Mouse (Mus musculus): Measurements from ENCODE around the gene Hpgds. TPM values are rescaled to one million over a fixed set of nuclear protein-coding genes. Genes with fewer than 3 reads are reported as not detected.

Hpgds gene
- total RNA-seq, 1 experiment: 0.31 TPM

DNA sequence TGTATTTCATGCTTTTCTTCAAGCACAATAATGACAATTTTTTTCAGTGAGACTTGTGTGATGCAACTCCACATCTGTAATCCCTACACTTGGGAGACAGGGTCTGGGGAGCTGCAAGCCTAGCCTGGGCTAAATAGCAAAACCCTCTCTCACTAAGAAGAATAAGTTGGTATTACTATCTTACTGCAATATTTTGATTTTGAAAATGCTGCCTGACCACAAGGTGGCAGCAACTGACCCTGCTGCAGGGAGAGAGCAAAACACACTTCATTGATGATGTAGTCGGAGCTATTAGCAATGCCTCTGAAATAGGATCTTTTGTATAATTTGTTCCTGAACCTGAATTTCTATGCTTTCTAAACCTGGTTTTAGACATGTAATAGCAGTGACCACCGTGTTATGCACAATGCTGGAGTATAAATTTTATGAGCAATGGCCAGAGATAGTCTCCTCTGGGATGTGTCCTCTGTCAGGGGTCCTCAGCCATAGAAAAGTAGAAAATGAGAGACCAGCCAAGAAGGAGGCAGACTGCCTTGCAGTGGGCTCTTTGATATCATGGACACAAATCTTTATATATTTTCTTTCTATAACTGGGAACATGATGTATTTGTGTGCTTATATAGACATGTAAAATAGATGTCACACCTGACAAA lies 18.5 kb downstream of the Hpgds start:
- Histone ChIP-seq H3K4me1 (ENCODE audit: control insufficient read depth in 2 of 2, insufficient read depth in 2 of 2, low read length in 2 of 2, poor library complexity in 1 of 2) (no peaks in the 10 kb centered on the region), H3K36me3 (ENCODE audit: control insufficient read depth, insufficient read depth, low read length, poor library complexity, severe bottlenecking) (peaks cover 2% of the 10 kb centered on the region; the same call in 1 of the 2 replicates), H3K9ac (ENCODE audit: insufficient read depth, low read depth, low read length, poor library complexity, severe bottlenecking) (no peak overlapping the region), H3K27ac (ENCODE audit: insufficient read depth, low read depth, low read length, poor library complexity, severe bottlenecking) (no peak overlapping the region), H3K9me3 (ENCODE audit: control insufficient read depth, insufficient read depth, low read depth, low read length) (no peaks in the 10 kb centered on the region), H3K4me3 (ENCODE audit: insufficient read depth in 1 of 2, low read depth in 1 of 2, low read length in 2 of 2, poor library complexity in 1 of 2, severe bottlenecking in 1 of 2) (no peak overlapping the region)
- peak; percentile 66 for TF ChIP-seq ZC3H11A (IDR thresholded peaks at IDR 0.05; ENCODE audit: borderline replicate concordance, low read depth, low read length)
- no peak for TF ChIP-seq MAFK (IDR thresholded peaks at IDR 0.05; ENCODE audit: insufficient read depth, low read depth, low read length)
- TF ChIP-seq HCFC1 (IDR thresholded peaks at IDR 0.05; ENCODE audit: borderline replicate concordance, insufficient read depth, low read length): no peak
- no peak for TF ChIP-seq CHD2 (IDR thresholded peaks at IDR 0.05; ENCODE audit: low read depth, low read length)
- peak; percentile 21 for DNase-seq (ENCODE audit: low read depth, low spot score)
- in situ Hi-C loops (cut with MboI; ENCODE audit: low sequenced_read_pairs in 2 of 2, unreplicated experiment in 2 of 2): no loop called here

DNA sequence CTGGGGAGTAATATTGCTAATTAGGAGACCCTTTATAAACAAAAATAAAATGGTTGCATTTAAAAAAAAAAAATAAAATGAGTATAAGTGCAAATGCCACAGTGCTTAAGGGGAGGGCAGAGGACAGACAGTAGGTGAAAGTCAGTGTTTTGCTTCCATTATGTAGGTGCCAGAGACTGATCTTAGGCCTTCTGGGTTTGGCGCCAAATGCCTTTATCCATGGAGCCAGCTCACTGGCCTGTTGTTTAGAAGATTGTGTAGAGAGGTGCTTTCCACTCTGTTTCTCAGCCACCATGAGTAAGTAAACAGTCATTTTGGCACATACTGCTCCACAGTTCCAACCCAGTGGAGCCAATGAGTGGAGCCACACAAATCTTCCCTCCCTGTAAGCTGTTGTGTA lies 27.2 kb downstream of the Hpgds start:
- Histone ChIP-seq H3K4me1 (ENCODE audit: control insufficient read depth in 2 of 2, insufficient read depth in 2 of 2, low read length in 2 of 2, poor library complexity in 1 of 2) (no peaks in the 10 kb centered on the region), H3K9me3 (ENCODE audit: control insufficient read depth, insufficient read depth, low read depth, low read length) (no peaks in the 10 kb centered on the region), H3K36me3 (ENCODE audit: control insufficient read depth, insufficient read depth, low read length, poor library complexity, severe bottlenecking) (peaks cover 20% of the 10 kb centered on the region), H3K9ac (ENCODE audit: insufficient read depth, low read depth, low read length, poor library complexity, severe bottlenecking) (no peak overlapping the region), H3K4me3 (ENCODE audit: insufficient read depth in 1 of 2, low read depth in 1 of 2, low read length in 2 of 2, poor library complexity in 1 of 2, severe bottlenecking in 1 of 2) (no peak overlapping the region), H3K27ac (ENCODE audit: insufficient read depth, low read depth, low read length, poor library complexity, severe bottlenecking) (no peak overlapping the region)
- in situ Hi-C loops (cut with MboI; ENCODE audit: low sequenced_read_pairs in 2 of 2, unreplicated experiment in 2 of 2): no loop called here
- no peak for DNase-seq (ENCODE audit: low read depth, low spot score)
- TF ChIP-seq ZC3H11A (IDR thresholded peaks at IDR 0.05; ENCODE audit: borderline replicate concordance, low read depth, low read length) (no peak), ZNF384 (IDR thresholded peaks at IDR 0.05; ENCODE audit: low read depth, low read length) (no peak), CHD2 (IDR thresholded peaks at IDR 0.05; ENCODE audit: low read depth, low read length) (no peak), HCFC1 (IDR thresholded peaks at IDR 0.05; ENCODE audit: borderline replicate concordance, insufficient read depth, low read length) (no peak), MAFK (IDR thresholded peaks at IDR 0.05; ENCODE audit: insufficient read depth, low read depth, low read length) (no peak)

- no peak overlapping the region for H3K9ac ChIP-seq (ENCODE audit: insufficient read depth, low read depth, low read length, poor library complexity, severe bottlenecking)
- in situ Hi-C loops (cut with MboI; ENCODE audit: low sequenced_read_pairs in 2 of 2, unreplicated experiment in 2 of 2): no loop called here
- TF ChIP-seq HCFC1 (IDR thresholded peaks at IDR 0.05; ENCODE audit: borderline replicate concordance, insufficient read depth, low read length): no peak
- no peak for TF ChIP-seq ZC3H11A (IDR thresholded peaks at IDR 0.05; ENCODE audit: borderline replicate concordance, low read depth, low read length)
- TF ChIP-seq MAFK (IDR thresholded peaks at IDR 0.05; ENCODE audit: insufficient read depth, low read depth, low read length): no peak
- TF ChIP-seq ZNF384 (IDR thresholded peaks at IDR 0.05; ENCODE audit: low read depth, low read length): no peak
- no peak for TF ChIP-seq CHD2 (IDR thresholded peaks at IDR 0.05; ENCODE audit: low read depth, low read length)
- H3K4me3 ChIP-seq (ENCODE audit: insufficient read depth in 1 of 2, low read depth in 1 of 2, low read length in 2 of 2, poor library complexity in 1 of 2, severe bottlenecking in 1 of 2): no peak overlapping the region
- DNase-seq (ENCODE audit: low read depth, low spot score): no peak
- no peaks in the 10 kb centered on the region for H3K9me3 ChIP-seq (ENCODE audit: control insufficient read depth, insufficient read depth, low read depth, low read length)
- H3K4me1 ChIP-seq (ENCODE audit: control insufficient read depth in 2 of 2, insufficient read depth in 2 of 2, low read length in 2 of 2, poor library complexity in 1 of 2): no peaks in the 10 kb centered on the region
- H3K27ac ChIP-seq (ENCODE audit: insufficient read depth, low read depth, low read length, poor library complexity, severe bottlenecking): no peak overlapping the region
- peaks cover 22% of the 10 kb centered on the region for H3K36me3 ChIP-seq (ENCODE audit: control insufficient read depth, insufficient read depth, low read length, poor library complexity, severe bottlenecking)
These were observed 29.8 kb downstream of the Hpgds start for GRCm38 (mm10) chr6:65114902-65115301.

DNA sequence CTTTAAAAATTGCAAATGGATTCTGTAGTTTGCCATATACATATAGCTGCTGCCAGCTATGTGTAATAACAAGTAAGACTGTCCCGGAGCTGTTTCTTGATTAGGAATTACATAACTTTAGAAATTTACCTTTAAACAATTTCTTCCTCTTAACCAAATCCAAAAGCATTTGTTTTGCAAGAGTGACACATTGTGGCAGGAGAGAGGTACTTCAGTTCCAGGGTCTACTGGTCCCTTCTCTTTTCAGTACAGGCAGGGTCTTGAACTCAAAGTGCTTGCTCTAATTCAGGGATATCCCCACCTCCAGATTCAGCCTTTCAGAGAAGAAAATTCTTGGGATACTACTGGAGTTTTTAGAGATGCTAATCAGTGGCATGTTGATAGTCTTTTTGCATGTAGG lies 65.6 kb downstream of the Hpgds start:
- no peak for TF ChIP-seq MAFK (IDR thresholded peaks at IDR 0.05; ENCODE audit: insufficient read depth, low read depth, low read length)
- TF ChIP-seq ZC3H11A (IDR thresholded peaks at IDR 0.05; ENCODE audit: borderline replicate concordance, low read depth, low read length): peak; percentile 25; the same call in 1 of the 2 replicates
- no peak for TF ChIP-seq CHD2 (IDR thresholded peaks at IDR 0.05; ENCODE audit: low read depth, low read length)
- H3K36me3 ChIP-seq (ENCODE audit: control insufficient read depth, insufficient read depth, low read length, poor library complexity, severe bottlenecking): peaks cover 7% of the 10 kb centered on the region
- H3K4me1 ChIP-seq (ENCODE audit: control insufficient read depth in 2 of 2, insufficient read depth in 2 of 2, low read length in 2 of 2, poor library complexity in 1 of 2): no peaks in the 10 kb centered on the region
- peak; percentile 47 for DNase-seq (ENCODE audit: low read depth, low spot score)
- H3K4me3 ChIP-seq (ENCODE audit: insufficient read depth in 1 of 2, low read depth in 1 of 2, low read length in 2 of 2, poor library complexity in 1 of 2, severe bottlenecking in 1 of 2): no peak overlapping the region
- no peaks in the 10 kb centered on the region for H3K9me3 ChIP-seq (ENCODE audit: control insufficient read depth, insufficient read depth, low read depth, low read length)
- H3K27ac ChIP-seq (ENCODE audit: insufficient read depth, low read depth, low read length, poor library complexity, severe bottlenecking): no peak overlapping the region
- in situ Hi-C loops (cut with MboI; ENCODE audit: low sequenced_read_pairs in 2 of 2, unreplicated experiment in 2 of 2): no loop called here
- H3K9ac ChIP-seq (ENCODE audit: insufficient read depth, low read depth, low read length, poor library complexity, severe bottlenecking): no peak overlapping the region

DNA sequence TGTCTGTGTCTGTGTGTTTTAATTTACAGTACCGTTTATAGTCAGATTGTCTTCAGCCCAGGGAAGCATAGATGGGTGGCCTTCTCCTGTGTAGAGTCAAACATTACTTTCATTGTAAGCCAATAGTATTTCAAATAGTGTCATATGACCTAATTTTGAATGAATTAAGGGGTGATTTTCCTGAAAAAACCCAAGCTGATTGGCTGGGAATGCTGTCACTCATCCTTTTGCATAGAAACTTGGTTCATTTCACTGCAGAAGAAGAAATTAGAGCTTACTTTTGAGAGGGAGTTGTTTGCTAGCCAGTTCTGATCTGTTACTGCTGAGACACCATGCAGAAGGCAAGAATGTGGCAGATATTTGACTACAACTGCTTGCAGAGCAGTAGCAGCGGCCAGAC lies 69.5 kb downstream of the Hpgds start:
- no peak for DNase-seq (ENCODE audit: low read depth, low spot score)
- H3K9ac ChIP-seq (ENCODE audit: insufficient read depth, low read depth, low read length, poor library complexity, severe bottlenecking): no peak overlapping the region
- TF ChIP-seq ZC3H11A (IDR thresholded peaks at IDR 0.05; ENCODE audit: borderline replicate concordance, low read depth, low read length) (no peak), HCFC1 (IDR thresholded peaks at IDR 0.05; ENCODE audit: borderline replicate concordance, insufficient read depth, low read length) (no peak), MAFK (IDR thresholded peaks at IDR 0.05; ENCODE audit: insufficient read depth, low read depth, low read length) (no peak), CHD2 (IDR thresholded peaks at IDR 0.05; ENCODE audit: low read depth, low read length) (no peak), ZNF384 (IDR thresholded peaks at IDR 0.05; ENCODE audit: low read depth, low read length) (no peak)
- no peak overlapping the region for H3K4me3 ChIP-seq (ENCODE audit: insufficient read depth in 1 of 2, low read depth in 1 of 2, low read length in 2 of 2, poor library complexity in 1 of 2, severe bottlenecking in 1 of 2)
- no peak overlapping the region for H3K27ac ChIP-seq (ENCODE audit: insufficient read depth, low read depth, low read length, poor library complexity, severe bottlenecking)
- H3K9me3 ChIP-seq (ENCODE audit: control insufficient read depth, insufficient read depth, low read depth, low read length): no peaks in the 10 kb centered on the region
- in situ Hi-C loops (cut with MboI; ENCODE audit: low sequenced_read_pairs in 2 of 2, unreplicated experiment in 2 of 2): no loop called here
- no peaks in the 10 kb centered on the region for H3K4me1 ChIP-seq (ENCODE audit: control insufficient read depth in 2 of 2, insufficient read depth in 2 of 2, low read length in 2 of 2, poor library complexity in 1 of 2)
- H3K36me3 ChIP-seq (ENCODE audit: control insufficient read depth, insufficient read depth, low read length, poor library complexity, severe bottlenecking): peaks cover 21% of the 10 kb centered on the region
